Mouse (Mus musculus) heart, adult 2 months (tissue): ENCODE data around the gene Clec1a.

ENCODE experiments used
- CTCF ChIP-seq: fragments of 200-600 bp; IDR thresholded peaks from 2 replicates; pipeline ENCODE4 v1.8.1; 2022; ENCODE audit warnings: antibody characterized with exemption, mild to moderate bottlenecking, moderate library complexity
- EP300 ChIP-seq: fragments of 200-500 bp; IDR thresholded peaks from 2 replicates; pipeline ENCODE4 v1.6.1; 2011; ENCODE audit warnings: low read depth, low read length, control low read depth; ENCODE audit not compliant: insufficient read depth
- POLR2A ChIP-seq: fragments of 200-500 bp; IDR thresholded peaks from 2 replicates; pipeline ENCODE4 v1.6.1; 2011; ENCODE audit warnings: mild to moderate bottlenecking, low read depth, low read length, control low read depth; ENCODE audit not compliant: insufficient read depth

DNA sequence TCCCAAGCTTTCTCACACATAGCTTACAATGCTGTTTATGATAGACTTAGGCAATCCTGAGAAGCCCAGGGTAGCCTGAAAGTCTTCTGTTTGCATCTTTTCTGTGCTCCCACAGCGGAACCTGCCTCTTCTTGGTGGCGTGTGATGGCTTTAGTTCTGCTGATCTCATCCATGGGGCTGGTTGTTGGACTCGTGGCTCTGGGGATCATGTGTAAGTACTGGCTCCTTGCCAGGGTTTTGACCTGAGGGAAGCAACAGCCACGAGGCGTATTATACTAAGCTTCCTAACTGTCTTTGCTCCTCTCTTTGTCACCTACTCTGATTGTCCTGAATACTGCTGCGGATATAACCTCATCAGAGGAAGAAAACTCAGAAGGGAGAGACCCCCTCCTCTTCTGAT lies 51.9 kb downstream of the Clec1a start:
- no peak for TF ChIP-seq POLR2A
- no peak for TF ChIP-seq CTCF
- no peak for TF ChIP-seq EP300
